Mouse (Mus musculus) kidney, embryonic 16.5 days (tissue): ENCODE data around the gene Pusl1. TPM values are rescaled to one million over a fixed set of nuclear protein-coding genes. Genes with fewer than 3 reads are reported as not detected.

Source experiments
- ATAC-seq: fragments of 200-750 bp; cut with Nextera tagmentation; 2 replicates; pipeline ENCODE4 v1.8.0; 2017; ENCODE audit warnings: moderate TSS enrichment; ENCODE audit not compliant: low FRiP score, low TSS enrichment
- H3K27ac ChIP-seq: fragments of 300-500 bp; sonication (generic); 2 replicates; pipeline ENCODE4 v1.5.1; 2014; ENCODE audit warnings: low read length
- H3K27me3 ChIP-seq: fragments of 300-500 bp; sonication (generic); 2 replicates; pipeline ENCODE4 v1.6.1; 2014; ENCODE audit warnings: low read length, control low read depth, mixed read lengths; ENCODE audit not compliant: insufficient read depth
- H3K36me3 ChIP-seq: fragments of 300-500 bp; sonication (generic); 2 replicates; pipeline ENCODE4 v1.6.1; 2014; ENCODE audit warnings: low read length, control low read depth, mixed read lengths; ENCODE audit not compliant: insufficient read depth
- H3K4me1 ChIP-seq: fragments of 300-500 bp; sonication (generic); 2 replicates; pipeline ENCODE4 v1.6.1; 2014; ENCODE audit warnings: low read length, control low read depth, mixed read lengths; ENCODE audit not compliant: insufficient read depth
- H3K4me2 ChIP-seq: fragments of 300-500 bp; sonication (generic); replicated peaks from 2 replicates; pipeline ENCODE4 v1.6.1; 2014; ENCODE audit warnings: low read depth, low read length
- H3K4me3 ChIP-seq: fragments of 300-500 bp; sonication (generic); 2 replicates; pipeline ENCODE4 v1.5.1; 2014; ENCODE audit warnings: mild to moderate bottlenecking, low read length
- H3K9ac ChIP-seq: fragments of 300-500 bp; sonication (generic); replicated peaks from 2 replicates; pipeline ENCODE4 v1.6.1; 2014; ENCODE audit warnings: low read length
- H3K9me3 ChIP-seq: fragments of 300-500 bp; sonication (generic); 2 replicates; pipeline ENCODE4 v1.6.1; 2016; ENCODE audit warnings: low read length, control low read depth
- WGBS: fragments of 180-500 bp; shearing (Covaris S2); extraction: QIAGEN DNeasy Blood & Tissue Kit; methylation state at CpG from one replicate; pipeline ENCODE4 v1.1.7; 2014; 5-methylcytosine and 5-hydroxymethylcytosine counted together
- polyA plus RNA-seq: library from polyadenylated mRNA; unstranded; fragments of >200 nt; fragmentation: Nextera tagmentation; extraction: Ambion mirVana; gene quantifications from 2 replicates; pipeline ENCODE4 v1.2.1, GENCODE M21; 2015

Pusl1 gene
- polyA plus RNA-seq, 1 experiment from 2014 or later: 55.1 TPM

DNA sequence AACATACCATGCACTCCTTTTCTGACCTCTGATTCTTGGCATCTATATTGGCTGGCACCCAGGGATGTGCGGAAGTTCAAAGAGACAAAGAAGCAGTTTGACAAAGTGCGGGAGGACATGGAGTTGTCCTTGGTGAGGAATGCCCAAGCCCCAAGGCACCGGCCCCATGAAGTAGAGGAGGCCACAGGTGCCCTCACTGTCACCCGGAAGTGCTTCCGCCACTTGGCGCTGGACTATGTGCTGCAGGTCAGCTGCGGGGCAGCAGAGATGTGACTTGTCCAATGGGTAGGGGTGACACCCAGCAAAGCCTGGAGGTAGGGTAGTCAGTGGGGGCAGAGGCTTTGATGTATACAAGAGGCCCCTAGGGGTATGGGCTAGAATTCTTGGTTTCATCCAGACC is 7.8 kb upstream of the Pusl1 start:
- Histone ChIP-seq H3K4me1 (peaks cover 12% of the 10 kb centered on the region), H3K4me2 (no peak overlapping the region), H3K9ac (no peak overlapping the region), H3K27me3 (no peaks in the 10 kb centered on the region), H3K36me3 (peaks cover 40% of the 10 kb centered on the region), H3K9me3 (no peaks in the 10 kb centered on the region), H3K27ac (no peak overlapping the region), H3K4me3 (no peak overlapping the region)
- WGBS: 95% methylated on average over 7 of the region's 7 CpGs
- no peak for ATAC-seq

DNA sequence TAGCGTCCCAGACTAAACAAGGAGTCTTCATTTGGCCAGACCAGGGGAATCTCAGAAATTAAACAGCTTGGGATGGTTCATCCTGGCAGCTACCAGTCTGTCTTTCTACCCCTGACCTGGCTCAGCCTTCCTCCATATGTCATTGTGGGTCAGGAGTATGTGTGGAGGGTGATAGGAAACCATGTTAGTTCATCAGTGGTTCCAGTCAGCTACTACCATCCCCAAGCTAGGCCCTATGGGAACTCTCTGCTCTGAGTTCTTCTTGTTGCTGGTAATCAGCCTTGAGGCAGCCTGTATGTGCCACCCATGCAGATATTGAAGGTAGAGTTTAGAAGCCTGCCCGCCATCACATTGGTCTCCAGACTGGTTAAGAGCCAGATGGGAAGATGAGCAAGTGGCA is 6.7 kb upstream of the Pusl1 start:
- no peak for ATAC-seq
- no peaks in the 10 kb centered on the region for H3K9me3 ChIP-seq
- 88% methylated on average over 2 of the region's 2 CpGs for WGBS
- H3K27me3 ChIP-seq: no peaks in the 10 kb centered on the region
- no peak overlapping the region for H3K27ac ChIP-seq
- no peak overlapping the region for H3K4me2 ChIP-seq
- H3K4me3 ChIP-seq: no peak overlapping the region
- no peak overlapping the region for H3K9ac ChIP-seq
- H3K4me1 ChIP-seq: peaks cover 18% of the 10 kb centered on the region
- H3K36me3 ChIP-seq: peaks cover 29% of the 10 kb centered on the region

DNA sequence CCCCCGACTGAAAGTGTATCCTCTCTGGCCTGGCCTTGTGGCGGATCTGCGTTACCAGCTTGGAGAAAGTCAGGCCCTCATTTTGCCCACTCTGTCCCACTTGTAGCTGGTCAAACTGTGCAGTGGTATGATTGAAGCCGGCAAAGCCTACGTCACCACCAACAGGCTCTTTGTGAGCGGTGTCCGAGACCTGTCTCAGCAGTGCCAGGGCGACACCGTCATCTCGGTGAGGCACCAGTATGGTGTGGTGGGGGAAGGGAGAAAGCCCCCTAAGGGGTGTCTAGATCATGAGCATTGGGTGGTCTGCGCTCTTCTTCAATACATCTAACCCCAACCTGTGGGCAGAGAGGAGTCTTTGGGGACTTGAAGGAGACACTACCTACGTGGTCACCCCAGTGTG is 4.9 kb upstream of the Pusl1 start:
- Histone ChIP-seq H3K4me2 (no peak overlapping the region), H3K9ac (no peak overlapping the region), H3K27ac (no peak overlapping the region), H3K4me1 (peaks cover 25% of the 10 kb centered on the region), H3K27me3 (no peaks in the 10 kb centered on the region), H3K9me3 (no peaks in the 10 kb centered on the region), H3K4me3 (no peak overlapping the region), H3K36me3 (peaks cover 17% of the 10 kb centered on the region)
- WGBS: 97% methylated on average over 12 of the region's 12 CpGs
- ATAC-seq: no peak

DNA sequence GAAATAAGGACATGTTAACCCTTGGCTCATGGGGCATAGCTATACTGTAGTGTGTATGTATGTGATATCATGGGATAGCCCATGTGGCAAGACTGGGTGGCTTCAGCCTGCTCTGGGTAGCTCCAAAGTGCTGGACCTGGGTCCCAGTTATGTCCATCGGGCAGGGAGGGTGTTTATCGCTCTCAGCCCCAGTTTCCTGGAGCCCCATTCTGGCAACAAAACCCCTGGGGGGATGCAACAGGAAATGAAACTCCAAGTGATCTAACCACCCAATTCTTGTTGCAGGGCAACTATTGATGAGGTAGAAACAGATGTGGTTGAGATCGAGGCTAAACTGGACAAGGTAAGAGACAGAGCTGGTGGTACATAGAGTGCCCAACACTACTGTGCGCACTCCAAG is 4.2 kb upstream of the Pusl1 start:
- H3K9me3 ChIP-seq: no peaks in the 10 kb centered on the region
- WGBS: 90% methylated on average over 4 of the region's 4 CpGs
- no peak overlapping the region for H3K27ac ChIP-seq
- H3K4me1 ChIP-seq: peaks cover 27% of the 10 kb centered on the region
- no peak overlapping the region for H3K9ac ChIP-seq
- H3K36me3 ChIP-seq: peaks cover 17% of the 10 kb centered on the region
- H3K4me2 ChIP-seq: no peak overlapping the region
- ATAC-seq: no peak
- no peak overlapping the region for H3K4me3 ChIP-seq
- H3K27me3 ChIP-seq: no peaks in the 10 kb centered on the region

DNA sequence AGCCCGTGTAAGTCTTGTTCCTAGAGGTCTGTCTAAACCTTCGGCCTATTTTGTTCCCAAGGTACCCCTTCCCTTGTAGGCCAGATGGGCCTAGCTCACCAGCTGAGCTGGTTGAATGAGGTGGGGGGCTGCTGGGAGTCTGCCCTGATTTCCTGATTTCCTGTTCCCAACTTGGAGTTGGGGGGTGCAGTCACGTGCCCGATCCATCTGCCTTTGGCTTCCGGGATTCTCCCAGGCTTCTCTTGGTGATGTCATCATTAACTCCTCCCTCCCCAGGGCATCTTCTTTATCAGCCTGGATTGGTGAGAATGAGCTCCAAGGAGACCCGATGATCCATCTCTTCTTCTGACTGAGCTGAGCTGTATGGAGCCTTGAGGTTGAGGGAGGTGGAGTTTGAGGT is 3.6 kb upstream of the Pusl1 start:
- Histone ChIP-seq H3K9me3 (no peaks in the 10 kb centered on the region), H3K27ac (no peak overlapping the region), H3K27me3 (no peaks in the 10 kb centered on the region), H3K4me3 (no peak overlapping the region), H3K4me1 (peaks cover 33% of the 10 kb centered on the region), H3K36me3 (peaks cover 15% of the 10 kb centered on the region), H3K4me2 (no peak overlapping the region; the same call in 1 of the 2 replicates), H3K9ac (0 out of 2 replicates have a peak overlapping the region, but pooled peaks have one; percentile 28)
- no peak for ATAC-seq
- WGBS: 40% methylated on average over 6 of the region's 6 CpGs

DNA sequence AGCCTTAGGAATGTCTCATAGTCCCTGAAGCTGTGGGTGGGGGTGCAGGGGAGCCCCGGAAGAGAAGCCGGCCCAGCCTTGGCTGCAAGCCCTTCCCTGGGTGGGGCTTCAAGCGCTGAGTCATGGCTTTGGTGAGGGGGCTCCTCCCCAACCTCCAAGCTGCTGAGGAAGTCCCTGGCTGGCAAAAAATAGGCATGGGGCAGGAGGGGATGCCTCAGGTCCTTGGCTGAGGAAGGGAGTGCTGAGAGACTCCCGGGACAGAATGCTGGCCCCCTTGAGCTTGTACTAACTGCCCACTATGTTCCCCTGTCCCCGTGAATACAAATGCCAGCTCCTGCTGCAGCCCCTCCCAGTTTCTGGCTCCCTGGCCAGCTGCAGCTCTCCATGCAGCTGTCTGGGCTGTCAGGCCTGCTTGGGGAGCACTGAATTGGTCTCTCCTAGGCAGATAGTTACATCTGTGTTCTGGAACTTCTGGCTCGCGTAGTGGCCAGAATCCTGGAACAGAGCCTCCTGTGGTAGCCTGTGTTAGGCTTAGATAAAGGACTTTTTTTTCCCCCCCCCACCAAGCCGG is 2.8 kb upstream of the Pusl1 start:
- H3K4me2 ChIP-seq: peak overlapping the region; percentile 7; the same call in 1 of the 2 replicates
- no peak overlapping the region for H3K27ac ChIP-seq
- peaks cover 16% of the 10 kb centered on the region; the same call in 1 of the 2 replicates for H3K36me3 ChIP-seq
- WGBS: 37% methylated on average over 8 of the region's 8 CpGs
- no peak overlapping the region for H3K4me3 ChIP-seq
- H3K27me3 ChIP-seq: no peaks in the 10 kb centered on the region
- no peak overlapping the region for H3K9ac ChIP-seq
- no peak for ATAC-seq
- peaks cover 37% of the 10 kb centered on the region for H3K4me1 ChIP-seq
- no peaks in the 10 kb centered on the region for H3K9me3 ChIP-seq

DNA sequence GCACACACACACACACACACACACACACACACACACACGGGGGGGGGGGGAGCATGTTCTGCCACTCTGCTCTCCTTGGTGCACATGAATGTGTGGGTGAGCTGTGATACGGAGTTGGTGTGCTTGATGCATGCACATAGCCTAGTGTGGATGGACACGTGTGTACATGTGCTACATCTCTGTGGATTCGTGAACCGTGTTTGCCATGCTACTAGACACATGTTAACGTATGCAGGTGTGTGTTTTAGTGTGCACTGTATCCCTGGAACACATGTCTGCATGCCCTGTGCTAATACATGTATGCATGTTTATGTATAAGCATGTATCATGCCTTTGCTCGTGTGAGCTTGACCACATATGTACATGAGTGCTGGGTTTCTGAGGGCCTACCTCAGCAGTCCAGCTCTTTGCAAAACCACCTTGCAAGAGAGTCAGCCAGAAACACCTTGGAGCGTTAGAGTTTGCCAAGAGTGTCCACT is 1.7 kb upstream of the Pusl1 start:
- no peak for ATAC-seq
- peak overlapping the region; percentile 82 for H3K4me3 ChIP-seq
- H3K9me3 ChIP-seq: no peaks in the 10 kb centered on the region
- peaks cover 37% of the 10 kb centered on the region for H3K4me1 ChIP-seq
- no peak overlapping the region for H3K27ac ChIP-seq
- no peaks in the 10 kb centered on the region for H3K27me3 ChIP-seq
- peaks cover 18% of the 10 kb centered on the region for H3K36me3 ChIP-seq
- WGBS: 67% methylated on average over 8 of the region's 8 CpGs
- H3K9ac ChIP-seq: peak overlapping the region; percentile 87
- peak overlapping the region; percentile 97 for H3K4me2 ChIP-seq

DNA sequence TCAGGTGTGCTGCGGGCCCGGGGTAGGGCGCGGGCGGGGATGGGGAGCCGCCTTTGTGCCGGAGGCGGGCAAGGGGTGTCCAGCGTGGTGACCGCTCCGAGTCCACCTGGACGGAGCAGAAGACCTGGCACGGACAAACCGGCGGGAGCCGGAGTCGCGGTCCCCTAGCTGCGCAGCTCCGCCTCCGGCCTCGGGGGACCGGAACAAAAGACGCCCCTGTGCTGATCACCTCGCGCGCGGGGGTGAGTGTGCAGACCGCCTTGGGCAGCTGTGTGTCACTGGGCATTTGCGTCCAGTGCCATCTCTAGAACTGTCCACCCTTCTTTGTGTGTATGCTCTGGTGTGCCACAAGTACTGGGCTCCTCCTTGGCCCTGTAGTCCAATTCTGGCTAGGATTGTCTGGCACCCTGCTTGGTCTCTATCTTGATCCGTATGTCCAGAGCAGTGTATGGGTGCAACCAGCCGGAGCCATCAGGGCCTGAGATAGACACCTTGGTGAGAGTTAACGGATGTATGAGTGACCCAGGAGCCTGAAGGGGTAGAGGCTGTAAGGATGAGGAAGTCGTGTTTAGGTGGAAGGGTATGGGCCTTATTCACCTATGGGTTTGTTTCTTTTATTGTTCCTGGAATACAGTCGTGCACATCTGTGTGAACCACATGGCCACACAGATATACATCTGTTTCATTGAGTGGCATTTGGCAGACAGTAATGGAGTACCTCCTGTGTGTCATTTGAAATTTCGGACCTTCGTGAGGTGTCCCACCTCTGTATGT is 1.0 kb upstream of the Pusl1 start:
- H3K4me2 ChIP-seq: peak overlapping the region; percentile 97
- ATAC-seq: peak; percentile 43; the same call in 1 of the 2 replicates
- H3K27ac ChIP-seq: peak overlapping the region; percentile 97
- no peaks in the 10 kb centered on the region for H3K27me3 ChIP-seq
- H3K4me1 ChIP-seq: peaks cover 37% of the 10 kb centered on the region
- peak overlapping the region; percentile 82 for H3K4me3 ChIP-seq
- H3K9me3 ChIP-seq: no peaks in the 10 kb centered on the region
- H3K9ac ChIP-seq: peak overlapping the region; percentile 87
- peaks cover 25% of the 10 kb centered on the region for H3K36me3 ChIP-seq
- 4% methylated on average over 37 of the region's 37 CpGs for WGBS

DNA sequence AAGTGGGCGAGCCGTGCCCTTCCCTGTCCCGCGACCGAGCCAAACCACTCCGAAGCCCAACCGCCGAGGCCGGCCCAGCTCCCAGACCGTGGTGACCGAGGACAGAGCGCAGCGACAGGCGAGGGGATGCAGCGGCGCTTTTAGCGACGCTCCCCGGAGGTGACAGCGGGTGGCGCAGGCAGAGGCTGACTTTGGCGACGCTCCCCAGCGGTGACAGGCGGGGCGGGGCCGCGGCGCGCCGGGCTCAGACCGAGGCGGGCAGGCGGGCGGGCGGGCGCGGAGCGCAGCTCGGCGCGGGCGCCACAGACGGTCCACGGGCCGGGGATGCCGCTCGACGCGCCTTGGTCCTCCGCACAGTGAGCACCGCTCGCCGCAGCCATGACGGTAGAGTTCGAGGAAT is 436 bp upstream of the Pusl1 start:
- peaks cover 37% of the 10 kb centered on the region for H3K4me1 ChIP-seq
- ATAC-seq: peak; percentile 91
- H3K4me2 ChIP-seq: peak overlapping the region; percentile 97
- H3K36me3 ChIP-seq: peaks cover 30% of the 10 kb centered on the region
- under 1% methylated on average over 56 of the region's 56 CpGs for WGBS
- H3K27me3 ChIP-seq: no peaks in the 10 kb centered on the region
- peak overlapping the region; percentile 82 for H3K4me3 ChIP-seq
- no peaks in the 10 kb centered on the region for H3K9me3 ChIP-seq
- peak overlapping the region; percentile 97 for H3K27ac ChIP-seq
- peak overlapping the region; percentile 87 for H3K9ac ChIP-seq

DNA sequence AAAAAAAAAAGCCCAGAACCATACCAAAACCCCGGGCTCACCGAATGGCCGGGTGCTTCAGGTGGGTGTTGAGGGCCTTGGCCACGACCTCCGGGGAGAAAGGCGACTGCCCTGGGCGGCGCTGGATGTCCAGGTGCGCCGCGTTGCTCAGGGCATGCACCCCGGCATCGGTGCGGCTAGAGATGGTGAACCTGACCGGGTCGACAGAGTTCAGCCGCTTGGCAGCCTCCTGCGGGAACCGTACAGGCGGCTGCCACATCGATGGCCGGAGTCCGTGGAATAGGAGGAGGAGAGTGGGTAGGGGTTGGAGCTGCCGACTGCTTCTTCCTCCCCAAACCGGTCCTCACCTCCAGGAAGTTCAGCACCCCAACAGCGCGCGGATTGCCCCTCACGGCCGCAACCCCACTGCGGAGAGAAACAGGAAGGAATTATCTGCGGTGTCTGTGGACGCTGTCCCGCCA is 540 bp downstream of the Pusl1 start:
- H3K9ac ChIP-seq: peak overlapping the region; percentile 87
- H3K9me3 ChIP-seq: no peaks in the 10 kb centered on the region
- under 1% methylated on average over 34 of the region's 34 CpGs for WGBS
- no peaks in the 10 kb centered on the region for H3K27me3 ChIP-seq
- 0 out of 2 replicates have a peak overlapping the region, but pooled peaks have one; percentile 20 for H3K27ac ChIP-seq
- peak; percentile 0; the same call in 1 of the 2 replicates for ATAC-seq
- peak overlapping the region; percentile 97 for H3K4me2 ChIP-seq
- H3K4me3 ChIP-seq: peak overlapping the region; percentile 82
- peaks cover 37% of the 10 kb centered on the region for H3K4me1 ChIP-seq
- peaks cover 36% of the 10 kb centered on the region for H3K36me3 ChIP-seq
